Mouse (Mus musculus): ENCODE results near the gene Ctdsp2.

GRCm38 (mm10) chr10:126935556-126936381, 42.7 kb upstream of the Ctdsp2 start:
- TF ChIP-seq POLR2A (IDR thresholded peaks at IDR 0.05; ENCODE audit: low read depth, low read length) (no peak), CTCF (conservative IDR thresholded peaks at IDR 0.05; ENCODE audit: insufficient read depth, insufficient read length, low read depth, low read length) (no peak)
